Mouse (Mus musculus): ENCODE results near the gene Oca2.

DNA sequence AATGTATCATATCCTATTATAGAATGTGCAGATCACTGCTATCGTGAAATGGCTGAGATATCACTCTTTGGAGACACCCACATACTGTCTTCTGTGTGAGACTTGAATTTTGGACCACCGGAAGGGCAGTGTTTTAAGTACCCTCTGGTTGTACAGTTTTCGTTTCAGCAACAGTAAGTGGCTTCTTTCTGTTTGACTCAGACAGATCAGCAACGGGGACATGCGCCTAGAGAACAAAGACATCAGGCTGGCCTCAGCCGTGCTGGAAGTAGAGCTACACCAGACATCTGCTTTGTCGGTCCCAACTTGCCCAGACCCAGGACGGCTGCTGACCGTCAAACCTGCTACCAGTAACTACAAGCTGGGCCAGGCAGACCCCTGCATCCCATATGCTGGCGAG lies 15.0 kb downstream of the Oca2 start:
- TF ChIP-seq POLR2A (IDR thresholded peaks at IDR 0.05; ENCODE audit: borderline replicate concordance, low read depth, low read length): no peak
- no peak for TF ChIP-seq CTCF (IDR thresholded peaks at IDR 0.05; ENCODE audit: low read depth, low read length)
